In genomic region chr11:112732401-112732800, GRCm38 (mm10) we compare ENCODE assay signal across 12 mouse cellular contexts. TPM values are rescaled to one million over a fixed set of nuclear protein-coding genes. Genes with fewer than 3 reads are reported as not detected.
DNase-seq lines count a peak whose midpoint lies in the region; ATAC-seq and TF ChIP-seq lines count a peak whose summit lies in the region.
"Had no signal": no experiment of that assay in that cellular context is flagged by ENCODE, and none has a peak within 500 bp of the region (broad histone marks: within the 10 kb centered on the region; RNA-seq: fewer than 3 reads in every experiment).

No protein-coding gene starts in this region.

- H3K27me3 ChIP-seq in heart, embryonic 11.5 days (ENCODE audit: control insufficient read depth, insufficient read depth, low read length): no peaks in the 10 kb centered on the region
- H3K27me3 ChIP-seq: kidney, embryonic 15.5 days; neural tube, embryonic 12.5 days had no signal

- no peaks in the 10 kb centered on the region for H3K9me3 ChIP-seq in heart, embryonic 11.5 days (replicated peaks; ENCODE audit: control insufficient read depth, low read length)
- H3K9me3 ChIP-seq: kidney, embryonic 15.5 days; neural tube, embryonic 12.5 days had no signal

- peaks cover 11% of the 10 kb centered on the region; the same call in 1 of the 2 replicates for H3K4me1 ChIP-seq in heart, embryonic 11.5 days (ENCODE audit: control insufficient read depth, insufficient read depth, low read length)
- H3K4me1 ChIP-seq: neural tube, embryonic 12.5 days had no signal

- no peak for TF ChIP-seq POLR2A in brain, embryonic 14.5 days (IDR thresholded peaks at IDR 0.05; ENCODE audit: borderline replicate concordance, extremely low read depth, insufficient read depth, insufficient read length, poor library complexity, severe bottlenecking)

- ATAC-seq in heart, embryonic 11.5 days (replicated peaks; ENCODE audit: insufficient number of reproducible peaks, low FRiP score, low TSS enrichment): no peak
- ATAC-seq: forebrain, embryonic 16.5 days had no signal

- no peaks in the 10 kb centered on the region for H3K36me3 ChIP-seq in heart, embryonic 11.5 days (ENCODE audit: control insufficient read depth, insufficient read depth, low read length)
- H3K36me3 ChIP-seq: kidney, embryonic 15.5 days; neural tube, embryonic 12.5 days had no signal

- no peak overlapping the region for H3K4me2 ChIP-seq in heart, embryonic 11.5 days
- H3K4me2 ChIP-seq: kidney, embryonic 15.5 days; neural tube, embryonic 12.5 days had no signal

- H3K4me3 ChIP-seq in heart, embryonic 11.5 days (ENCODE audit: low read depth, low read length): no peak overlapping the region
- H3K4me3 ChIP-seq: kidney, embryonic 15.5 days; neural tube, embryonic 12.5 days had no signal

- intact Hi-C loops in left cerebral cortex, postnatal 36 days (cut with DNase I): no loop called here

- 73% methylated on average over 7 of the region's 7 CpGs for WGBS in heart, embryonic 11.5 days (ENCODE audit: insufficient replicate concordance)

- peak; percentile 89 for DNase-seq in heart, adult 11 months
- peak; percentile 33 for DNase-seq in adrenal gland, postnatal 14 days
- DNase-seq in brain, embryonic 14.5 days (ENCODE audit: low read depth): peak; percentile 59
- peak; percentile 10 to 13 for DNase-seq in left cerebral cortex, postnatal 36 days (ENCODE audit: low spot score in 2 of 2)
- no peak for DNase-seq in thymus, postnatal 0 days (ENCODE audit: low spot score)
- no peak for DNase-seq in kidney, adult 9 months

- no peak overlapping the region for H3K27ac ChIP-seq in heart, embryonic 11.5 days (ENCODE audit: low read depth, low read length)
- H3K27ac ChIP-seq: kidney, embryonic 15.5 days; neural tube, embryonic 12.5 days had no signal

- H3K9ac ChIP-seq in heart, embryonic 11.5 days (ENCODE audit: low read depth, low read length): no peak overlapping the region
- H3K9ac ChIP-seq: kidney, embryonic 15.5 days; neural tube, embryonic 12.5 days had no signal

- TF ChIP-seq CTCF in brain, embryonic 14.5 days (IDR thresholded peaks at IDR 0.05; ENCODE audit: borderline replicate concordance, extremely low read depth, insufficient read depth, insufficient read length): no peak

RNA-seq across cellular contexts. Expression of gene Sox9, which starts 49.6 kb away (rescaled TPM):
- 42.6 and 44.3 TPM in 2 replicates for polyA plus RNA-seq in heart, embryonic 11.5 days (2014; fragmentation: Nextera tagmentation; extraction: Ambion mirVana)
- 0.86 and 1.3 TPM in 2 replicates for total RNA-seq in adrenal gland, postnatal 14 days (2021)
- 24.1 and 33.2 TPM in 2 replicates for polyA plus RNA-seq in brain, embryonic 14.5 days (2012; rRNA removed)
- 10 to 100 TPM; 24.0 to 24.4 TPM for total RNA-seq in left cerebral cortex, postnatal 36 days (2021)
- 6.0 and 7.2 TPM in 2 replicates for polyA plus RNA-seq in thymus, postnatal 0 days (2015; fragmentation: Nextera tagmentation; extraction: Ambion mirVana)
- total RNA-seq: common myeloid progenitor, adult 5-6 weeks; hematopoietic stem cell, adult 5-6 weeks had no signal

Comparison
In these comparisons a context has a peak if more than half of its experiments do, and no peak if none do; other contexts are left out.
1. DNase-seq: peak in heart, adult 11 months (single experiment), adrenal gland, postnatal 14 days (single experiment), brain, embryonic 14.5 days (single experiment) and left cerebral cortex, postnatal 36 days (2 of 2); none in thymus, postnatal 0 days (single experiment) and kidney, adult 9 months (single experiment).